Mouse (Mus musculus): ENCODE results near the gene Lztr1.

DNA sequence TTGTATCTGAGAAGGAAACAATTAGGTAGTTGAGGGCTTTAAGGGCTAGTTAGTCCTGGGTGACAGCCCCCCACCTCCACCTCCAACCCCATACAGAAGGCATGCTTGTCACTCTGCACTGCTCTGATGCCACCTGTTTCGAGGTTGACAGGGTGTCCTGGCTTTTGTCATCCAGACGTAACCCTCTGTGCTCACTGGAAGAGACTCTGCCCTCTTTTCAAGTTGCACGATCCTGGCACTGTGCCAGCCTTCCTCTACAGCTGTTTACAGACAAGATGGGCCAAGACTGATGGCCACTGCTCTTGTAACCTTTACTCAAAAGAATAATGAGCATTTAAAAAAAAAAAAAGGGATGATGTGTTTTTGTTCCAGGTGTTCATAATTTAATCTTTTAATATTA is 22.0 kb upstream of the Lztr1 start:
- no peak for TF ChIP-seq CTCF (conservative IDR thresholded peaks at IDR 0.05; ENCODE audit: low read length)
- TF ChIP-seq POU5F1 (IDR thresholded peaks at IDR 0.05; ENCODE audit: borderline replicate concordance, low read length): no peak
